Mouse (Mus musculus) hindbrain, postnatal 0 days (tissue): ENCODE data around the gene Mrvi1. TPM values are rescaled to one million over a fixed set of nuclear protein-coding genes. Genes with fewer than 3 reads are reported as not detected.

ENCODE experiments used
- ATAC-seq: fragments of 200-750 bp; cut with Nextera tagmentation; 2 replicates; pipeline ENCODE4 v1.8.0; 2017; ENCODE audit warnings: mild to moderate bottlenecking, moderate TSS enrichment, moderate library complexity
- DNase-seq: peaks from one replicate; pipeline ENCODE4 v3.0.0-alpha.2; 2015; ENCODE audit warnings: low spot score
- H3K27ac ChIP-seq: fragments of 300-500 bp; sonication (generic); 2 replicates; pipeline ENCODE4 v1.5.1; 2014; ENCODE audit warnings: mild to moderate bottlenecking
- H3K27me3 ChIP-seq: fragments of 300-500 bp; sonication (generic); 2 replicates; pipeline ENCODE4 v1.6.1; 2014; ENCODE audit warnings: low read length, mixed read lengths; ENCODE audit not compliant: insufficient read depth
- H3K36me3 ChIP-seq: fragments of 300-500 bp; sonication (generic); 2 replicates; pipeline ENCODE4 v1.6.1; 2014; ENCODE audit warnings: low read length, mixed read lengths; ENCODE audit not compliant: insufficient read depth
- H3K4me1 ChIP-seq: fragments of 300-500 bp; sonication (generic); 2 replicates; pipeline ENCODE4 v1.6.1; 2014; ENCODE audit warnings: antibody characterized with exemption, low read length, mixed read lengths; ENCODE audit not compliant: insufficient read depth
- H3K4me2 ChIP-seq: fragments of 300-500 bp; sonication (generic); 2 replicates; pipeline ENCODE4 v1.6.1; 2014; ENCODE audit warnings: low read depth, mild to moderate bottlenecking, low read length, moderate library complexity, mixed read lengths
- H3K4me3 ChIP-seq: fragments of 300-500 bp; sonication (generic); 2 replicates; pipeline ENCODE4 v1.5.1; 2014; ENCODE audit warnings: low read length
- H3K9ac ChIP-seq: fragments of 300-500 bp; sonication (generic); replicated peaks from 2 replicates; pipeline ENCODE4 v1.6.1; 2014; ENCODE audit warnings: mild to moderate bottlenecking, low read length, moderate library complexity, mixed read lengths
- H3K9me3 ChIP-seq: fragments of 300-500 bp; sonication (generic); 2 replicates; pipeline ENCODE4 v1.6.1; 2016; ENCODE audit warnings: low read length, mixed read lengths
- CTCF ChIP-seq: IDR thresholded peaks from 2 replicates; pipeline ENCODE4 v1.5.1; 2016; ENCODE audit warnings: antibody characterized with exemption, control low read depth, low read depth
- WGBS: fragments of 180-500 bp; shearing (Covaris S2); extraction: QIAGEN DNeasy Blood & Tissue Kit; methylation state at CpG from one replicate; pipeline ENCODE4 v1.1.7; 2014; 5-methylcytosine and 5-hydroxymethylcytosine counted together
- polyA plus RNA-seq: library from polyadenylated mRNA; unstranded; fragments of >200 nt; fragmentation: Nextera tagmentation; extraction: Ambion mirVana; gene quantifications from 2 replicates; pipeline ENCODE4 v1.2.1, GENCODE M21; 2015
- total RNA-seq: library from RNA; depleted of rRNA; stranded (reverse); fragments of >200 nt; gene quantifications from 2 replicates; pipeline ENCODE4 v1.2.3, GENCODE M21; 2014

Mrvi1 gene
- total and polyA plus RNA-seq, 2 experiments from 2014 or later = 0.78 to 3.3 TPM

- TF ChIP-seq CTCF = no peak
- DNase-seq (no peak), ATAC-seq (no peak)
- WGBS = 87% methylated on average over 3 of the region's 3 CpGs
- Histone ChIP-seq H3K4me3 (no peak overlapping the region), H3K27me3 (no peaks in the 10 kb centered on the region), H3K9ac (no peak overlapping the region), H3K36me3 (no peaks in the 10 kb centered on the region), H3K4me1 (no peaks in the 10 kb centered on the region), H3K9me3 (no peaks in the 10 kb centered on the region), H3K4me2 (no peak overlapping the region), H3K27ac (no peak overlapping the region)
Measured at GRCm38 (mm10) chr7:111016921-111017320, 34.7 kb upstream of the Mrvi1 start.

GRCm38 (mm10) chr7:111015731-111016130, 33.5 kb upstream of the Mrvi1 start:
- no peak for DNase-seq
- no peak for TF ChIP-seq CTCF
- H3K36me3 ChIP-seq = no peaks in the 10 kb centered on the region
- ATAC-seq = no peak
- no peaks in the 10 kb centered on the region for H3K27me3 ChIP-seq
- no peak overlapping the region for H3K9ac ChIP-seq
- 73% methylated on average over 5 of the region's 5 CpGs for WGBS
- no peak overlapping the region for H3K4me3 ChIP-seq
- no peak overlapping the region for H3K27ac ChIP-seq
- no peaks in the 10 kb centered on the region for H3K4me1 ChIP-seq
- H3K9me3 ChIP-seq = no peaks in the 10 kb centered on the region
- H3K4me2 ChIP-seq = no peak overlapping the region

- peak; percentile 98 for TF ChIP-seq CTCF
- no peaks in the 10 kb centered on the region for H3K9me3 ChIP-seq
- no peak overlapping the region for H3K4me3 ChIP-seq
- H3K4me1 ChIP-seq = no peaks in the 10 kb centered on the region
- no peaks in the 10 kb centered on the region for H3K27me3 ChIP-seq
- ATAC-seq (peak; percentile 87), DNase-seq (peak; percentile 95)
- no peaks in the 10 kb centered on the region for H3K36me3 ChIP-seq
- H3K27ac ChIP-seq = no peak overlapping the region
- no peak overlapping the region for H3K9ac ChIP-seq
- no peak overlapping the region for H3K4me2 ChIP-seq
- 33% methylated on average over 5 of the region's 5 CpGs for WGBS
Measured at GRCm38 (mm10) chr7:111014893-111015292, 32.6 kb upstream of the Mrvi1 start.

- no peak for DNase-seq
- 75% methylated on average over 7 of the region's 7 CpGs for WGBS
- H3K4me3 ChIP-seq = no peak overlapping the region
- H3K36me3 ChIP-seq = no peaks in the 10 kb centered on the region
- no peak overlapping the region for H3K9ac ChIP-seq
- no peak overlapping the region for H3K4me2 ChIP-seq
- H3K27ac ChIP-seq = no peak overlapping the region
- no peak for ATAC-seq
- no peak for TF ChIP-seq CTCF
- no peaks in the 10 kb centered on the region for H3K9me3 ChIP-seq
- H3K27me3 ChIP-seq = no peaks in the 10 kb centered on the region
- no peaks in the 10 kb centered on the region for H3K4me1 ChIP-seq
Measured at GRCm38 (mm10) chr7:111014039-111014605, 31.9 kb upstream of the Mrvi1 start.

GRCm38 (mm10) chr7:111004136-111004840, 22.0 kb upstream of the Mrvi1 start:
- Histone ChIP-seq H3K36me3 (no peaks in the 10 kb centered on the region), H3K4me2 (no peak overlapping the region), H3K27ac (no peak overlapping the region), H3K27me3 (no peaks in the 10 kb centered on the region), H3K4me1 (no peaks in the 10 kb centered on the region), H3K9ac (no peak overlapping the region), H3K4me3 (no peak overlapping the region), H3K9me3 (no peaks in the 10 kb centered on the region)
- no peak for ATAC-seq
- no peak for TF ChIP-seq CTCF
- WGBS = 90% methylated on average over 3 of the region's 3 CpGs
- no peak for DNase-seq

- no peak for ATAC-seq
- WGBS = 84% methylated on average over 15 of the region's 15 CpGs
- no peaks in the 10 kb centered on the region for H3K27me3 ChIP-seq
Measured at GRCm38 (mm10) chr7:110998887-110999827, 16.9 kb upstream of the Mrvi1 start.

More at GRCm38 (mm10) chr7:110998887-110999827, 16.9 kb upstream of the Mrvi1 start:
- no peaks in the 10 kb centered on the region for H3K9me3 ChIP-seq
- no peak overlapping the region for H3K9ac ChIP-seq
- no peak for TF ChIP-seq CTCF
- no peak for DNase-seq
- H3K36me3 ChIP-seq = no peaks in the 10 kb centered on the region
- H3K27ac ChIP-seq = no peak overlapping the region
- H3K4me1 ChIP-seq = no peaks in the 10 kb centered on the region
- no peak overlapping the region for H3K4me3 ChIP-seq
- no peak overlapping the region for H3K4me2 ChIP-seq
